Mouse (Mus musculus): ENCODE results near the gene Slc25a35.
"Not testable (repeated sequence)": the region's sequence is repeated elsewhere in the genome, so short reads cannot be mapped to it uniquely, and the experiment has no call there.

The Slc25a35 gene

DNA sequence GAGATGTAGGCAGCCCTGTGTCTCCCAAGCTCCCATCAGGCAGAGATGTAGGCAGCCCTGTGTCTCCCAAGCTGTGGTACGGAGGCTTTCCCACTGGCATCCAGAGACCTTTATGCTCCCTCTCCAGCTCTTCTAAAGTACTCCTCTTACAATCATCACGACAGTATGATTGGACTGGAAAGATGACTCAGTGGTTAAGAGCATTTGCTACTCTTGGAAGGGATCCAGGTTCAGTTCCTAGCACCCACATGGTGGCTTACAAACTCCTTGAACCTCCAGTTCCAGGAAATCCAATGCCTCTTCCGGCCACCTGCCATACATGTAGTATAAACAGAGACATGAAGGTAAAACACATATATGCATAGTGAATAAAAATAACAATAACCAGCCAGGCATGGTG, 6.3 kb upstream of the Slc25a35 start:
- no peak for DNase-seq (ENCODE audit: low spot score in 2 of 2)

DNA sequence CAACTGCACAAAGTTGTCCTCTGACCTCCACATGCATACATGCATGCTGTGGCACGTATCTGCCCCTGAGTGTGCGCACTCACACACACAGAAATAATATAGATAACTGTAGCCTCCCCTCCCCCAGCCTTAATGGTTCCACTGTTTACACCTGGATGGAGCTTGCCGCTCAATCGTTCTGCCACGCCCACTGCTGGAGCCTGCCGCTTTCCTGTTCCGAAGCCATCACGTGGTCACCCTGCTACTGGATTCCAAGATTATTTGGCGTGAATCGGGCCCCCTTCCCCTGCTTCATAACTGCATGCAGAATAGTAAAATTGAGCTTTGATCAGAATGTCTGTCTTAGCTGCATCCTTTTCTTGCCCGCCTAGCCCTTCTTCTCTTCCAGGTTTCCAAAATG, 5.8 kb upstream of the Slc25a35 start:
- not testable (repeated sequence) for DNase-seq (ENCODE audit: low spot score in 2 of 2)

DNA sequence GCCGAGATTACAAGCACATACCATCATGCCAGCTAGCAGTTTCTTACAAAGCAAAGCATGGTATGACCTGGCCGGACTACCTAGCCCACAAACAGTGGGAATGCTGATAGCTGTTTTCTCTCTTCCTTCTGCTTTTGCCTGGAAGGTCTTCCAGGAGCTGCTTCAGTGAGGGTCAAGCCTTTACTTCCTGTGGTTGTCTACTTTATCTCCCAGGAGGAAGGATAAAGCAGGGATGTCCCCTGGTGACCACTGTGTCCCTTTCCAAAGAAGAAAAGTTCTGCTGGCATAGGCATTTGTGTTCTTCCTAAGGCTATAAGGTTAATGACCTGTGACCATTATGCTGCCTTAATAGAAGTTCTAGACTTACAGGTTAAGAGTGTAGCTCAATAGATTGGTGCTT, 4.5 kb upstream of the Slc25a35 start:
- no peak for DNase-seq (ENCODE audit: low spot score in 2 of 2)

DNA sequence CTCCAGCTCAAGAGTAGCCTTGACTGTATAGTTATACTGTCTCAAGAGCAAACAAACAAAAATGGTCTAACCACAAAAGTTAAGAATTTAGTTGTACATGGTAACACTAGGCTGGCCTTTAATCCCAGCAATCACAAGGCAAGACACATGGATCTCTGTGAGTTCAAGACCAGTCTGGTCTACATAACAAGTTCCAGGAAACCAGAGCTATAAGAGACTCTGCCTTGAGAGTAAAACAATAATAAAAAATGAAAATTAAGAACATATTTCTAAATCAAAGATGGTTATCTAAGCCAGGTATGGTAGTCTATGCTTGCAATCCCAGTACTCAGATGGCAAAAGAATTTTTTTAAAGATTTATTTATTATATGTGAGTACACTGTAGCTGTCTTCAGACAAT, 2.9 kb upstream of the Slc25a35 start:
- no peak for DNase-seq (ENCODE audit: low spot score in 2 of 2)

DNA sequence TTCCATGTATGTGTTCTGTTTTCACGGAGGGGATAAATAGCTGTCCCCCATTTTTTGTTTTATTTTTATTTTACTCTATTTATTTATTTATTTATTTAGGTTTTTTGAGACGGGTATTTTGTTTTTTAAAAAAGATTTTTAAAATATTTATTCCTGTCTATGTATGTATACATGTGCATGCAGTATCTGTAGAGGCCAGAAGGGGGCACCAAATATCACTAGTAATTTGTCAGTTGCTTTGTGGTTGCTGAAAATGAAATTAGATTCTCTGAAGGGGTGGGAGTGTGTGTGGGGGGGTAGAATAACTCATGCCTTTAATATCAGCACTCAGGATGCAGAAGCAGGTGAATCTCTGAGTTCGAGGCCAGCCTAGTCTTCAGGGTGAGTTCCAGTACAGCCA, 2.1 kb upstream of the Slc25a35 start:
- peak in 1 of 2 experiments; percentile 33 for DNase-seq (ENCODE audit: low spot score in 2 of 2)

DNA sequence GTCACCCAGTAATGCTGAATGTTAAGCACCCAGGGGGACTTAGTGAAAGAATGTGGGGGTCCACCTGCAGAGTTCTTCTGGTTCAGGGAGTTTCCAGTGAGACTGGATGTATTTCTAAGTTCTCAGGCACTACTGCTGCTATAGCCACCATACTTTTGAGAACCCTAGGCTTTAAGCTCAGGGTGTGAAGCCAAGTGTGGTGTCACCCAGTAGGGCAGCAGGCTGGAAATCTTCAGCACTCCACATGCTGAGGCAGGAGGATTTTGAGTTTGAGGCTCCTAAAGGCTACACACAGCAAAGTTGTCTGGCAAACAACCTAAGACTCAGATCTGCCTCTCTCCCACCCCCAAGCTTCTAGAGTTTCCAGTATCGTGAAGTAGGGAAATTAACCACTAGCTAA, 1.4 kb upstream of the Slc25a35 start:
- no peak for DNase-seq (ENCODE audit: low spot score in 2 of 2)

DNA sequence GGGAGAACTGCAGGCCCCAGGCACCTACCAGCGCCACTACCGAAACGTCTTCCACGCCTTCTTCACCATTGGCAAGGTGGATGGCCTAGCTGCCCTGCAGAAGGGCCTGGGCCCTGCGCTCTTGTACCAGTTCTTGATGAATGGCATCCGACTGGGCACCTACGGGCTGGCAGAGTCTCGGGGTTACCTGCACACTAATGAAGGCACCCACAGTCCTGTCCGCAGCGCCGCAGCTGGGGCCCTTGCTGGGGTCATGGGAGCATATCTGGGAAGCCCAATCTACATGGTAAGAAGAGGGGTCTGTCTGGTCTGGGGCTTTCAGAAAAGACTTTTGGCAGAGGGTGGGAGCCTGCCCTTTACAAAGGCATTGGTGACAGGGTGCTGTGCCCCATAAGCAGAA, 821 bp downstream of the Slc25a35 start:
- no peak for DNase-seq (ENCODE audit: low spot score in 2 of 2)

DNA sequence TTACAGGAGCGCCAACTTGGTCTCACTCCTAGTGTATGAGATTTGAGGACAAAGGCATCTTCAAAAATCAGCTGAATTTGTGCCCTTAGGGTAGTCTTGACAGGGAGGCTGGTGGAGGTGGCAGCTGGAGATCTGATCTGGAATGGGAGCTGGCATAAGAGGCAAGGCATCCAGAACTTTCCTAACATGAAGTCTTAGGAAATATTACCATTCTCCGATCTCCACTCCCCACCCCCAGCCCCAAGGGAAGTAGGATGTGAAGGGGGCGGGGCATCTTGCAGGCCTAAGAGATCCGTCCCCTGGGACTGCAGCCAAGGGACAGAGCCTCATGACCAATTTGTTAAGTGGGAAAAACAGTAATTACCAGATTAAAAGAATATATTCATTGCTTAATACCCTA, 2.3 kb downstream of the Slc25a35 start:
- peak in 1 of 2 experiments; percentile 38 for DNase-seq (ENCODE audit: low spot score in 2 of 2)

DNA sequence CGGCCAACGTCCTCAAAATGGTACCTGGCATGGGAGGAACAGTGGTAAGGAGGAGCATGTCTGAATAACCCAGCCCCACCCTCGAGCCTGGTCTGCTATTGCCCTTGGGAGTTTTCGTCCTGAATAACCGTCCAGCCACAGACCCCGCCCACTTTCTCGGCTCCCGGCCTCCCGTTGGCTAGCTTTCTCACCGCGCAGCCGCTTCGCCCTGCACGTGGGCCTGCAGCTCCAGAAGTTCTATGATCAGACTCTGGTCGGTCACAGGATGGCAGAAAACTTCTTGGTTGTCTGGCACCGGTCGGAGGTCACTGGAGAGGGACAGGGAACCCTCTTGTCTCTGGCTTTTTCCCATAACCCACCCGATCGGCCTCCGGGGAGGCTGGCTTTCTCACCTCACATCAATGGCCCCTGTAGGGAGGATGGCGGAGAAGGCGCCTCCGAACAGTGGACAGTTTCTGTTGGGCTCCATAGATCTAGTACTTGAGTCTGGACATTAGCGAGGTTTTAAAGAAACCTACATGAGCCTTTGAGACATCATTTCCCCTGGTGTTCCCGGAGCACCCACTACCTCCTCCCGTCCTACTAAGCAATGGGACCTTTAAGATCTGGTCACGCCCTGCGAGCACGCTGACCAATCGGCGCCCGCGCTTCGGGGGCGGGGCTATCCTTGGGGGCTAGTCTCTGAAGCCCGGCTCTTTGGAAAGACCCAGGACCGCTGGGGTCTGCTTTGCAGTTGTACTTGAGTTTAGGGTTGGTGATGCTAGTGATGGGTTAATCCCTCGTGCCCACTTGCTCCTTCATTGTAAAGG, 5.5 kb downstream of the Slc25a35 start:
- DNase-seq (ENCODE audit: low spot score in 2 of 2) = peak; percentile 73 to 87

DNA sequence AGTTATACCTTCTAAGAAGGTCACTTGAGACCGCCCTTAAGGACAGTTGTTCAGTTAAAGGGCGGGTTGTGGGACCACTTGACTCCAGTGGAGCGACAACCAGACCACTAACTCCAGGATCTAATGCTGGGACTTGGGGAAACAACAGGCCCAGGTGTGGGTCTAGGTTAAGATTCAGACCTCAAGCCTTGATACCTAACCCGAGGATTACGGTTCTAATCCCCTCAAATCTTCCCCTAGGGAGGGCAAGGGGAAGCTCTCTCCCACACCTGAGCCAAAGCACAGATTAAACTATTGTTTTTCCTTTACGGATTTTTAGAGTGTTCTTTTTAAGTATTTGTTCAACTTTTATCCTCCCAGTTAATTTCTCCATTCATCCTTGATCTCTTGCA, 6.1 kb downstream of the Slc25a35 start:
- no peak for DNase-seq (ENCODE audit: low spot score in 2 of 2)

DNA sequence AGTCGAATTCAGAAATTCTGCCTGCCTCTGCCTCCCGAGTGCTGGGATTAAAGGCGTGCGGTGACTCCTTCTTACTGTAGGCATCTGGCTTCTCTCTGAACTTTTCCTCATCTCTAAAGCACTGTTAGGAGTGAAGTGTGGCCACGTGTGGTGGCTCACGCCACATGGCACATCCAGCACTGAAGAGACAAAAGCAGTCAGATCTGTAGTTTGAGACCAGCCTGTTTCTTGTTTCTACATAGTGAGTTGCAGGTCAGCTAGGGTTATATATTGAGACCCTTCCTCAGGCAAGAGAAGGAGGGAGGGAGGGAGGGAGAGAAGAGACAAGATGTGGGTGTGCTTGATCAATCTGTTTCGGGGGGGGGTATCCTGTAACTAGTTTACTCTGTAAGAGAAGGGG, 7.2 kb downstream of the Slc25a35 start, which contains the start of gene Rangrf:
Rangrf (minus strand) TSS at position 101 of the 400 bp plus-strand sequence.
- DNase-seq (ENCODE audit: low spot score in 2 of 2) = no peak

DNA sequence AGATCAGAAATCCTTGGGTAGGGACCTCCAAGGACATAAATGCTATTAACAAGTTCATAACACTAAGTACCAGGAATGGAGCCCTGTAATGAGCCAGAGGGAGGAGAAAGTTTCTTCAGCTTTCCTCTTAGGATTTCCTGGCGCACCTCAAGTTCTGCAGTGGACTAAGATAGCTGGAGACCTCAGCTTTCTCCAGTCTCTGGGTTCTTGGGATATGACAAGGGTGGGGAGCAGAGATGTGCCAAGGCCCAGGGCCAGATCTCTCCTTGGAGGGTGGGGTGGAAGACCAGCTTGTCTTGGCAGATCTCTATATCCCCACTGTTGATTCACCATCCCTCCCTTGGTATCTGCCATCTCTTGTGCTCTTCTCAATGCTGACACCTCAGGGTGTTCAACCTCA, 7.7 kb downstream of the Slc25a35 start:
- DNase-seq (ENCODE audit: low spot score in 2 of 2) = no peak

DNA sequence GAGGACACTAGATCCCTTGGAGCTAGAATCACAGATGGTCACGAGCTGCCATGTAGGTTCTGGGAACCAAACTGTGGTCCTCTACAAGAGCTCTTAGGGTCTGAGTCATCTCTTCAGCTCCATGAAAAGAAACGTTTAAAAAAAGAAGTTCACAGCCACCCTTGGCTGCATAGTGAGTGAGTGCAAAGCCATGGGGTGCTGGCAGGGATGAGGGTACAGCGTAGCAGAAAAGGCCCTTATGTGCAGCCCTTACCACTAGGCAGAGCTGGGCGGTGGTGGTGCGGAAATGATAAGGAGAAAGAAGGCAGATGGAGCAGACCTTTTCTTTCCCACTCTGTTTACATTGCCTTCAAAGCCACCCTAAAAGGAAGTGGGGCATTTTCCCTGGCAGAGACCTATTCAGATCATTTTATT, 11.4 kb downstream of the Slc25a35 start:
- DNase-seq (ENCODE audit: low spot score in 2 of 2) = no peak

DNA sequence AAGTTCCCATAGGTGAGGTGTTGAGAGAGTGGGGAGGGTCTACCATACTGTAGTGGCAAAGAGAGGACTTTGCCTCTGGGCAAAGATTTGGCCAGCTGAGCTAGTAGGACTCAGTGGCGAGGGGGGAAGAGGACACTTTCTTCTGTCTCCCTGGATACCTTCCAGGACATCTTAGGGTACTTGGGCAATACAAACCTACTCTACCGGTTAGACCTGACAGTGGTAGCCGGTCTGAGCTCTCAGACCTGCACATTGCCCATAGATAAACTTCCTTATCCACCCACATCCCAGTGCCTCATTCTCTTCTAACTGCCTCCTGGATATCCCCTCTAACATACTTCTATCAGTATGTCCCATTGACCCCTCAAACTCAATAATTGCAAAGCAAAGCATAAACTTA, 13.0 kb downstream of the Slc25a35 start:
- DNase-seq (ENCODE audit: low spot score in 2 of 2) = peak in 1 of 2 experiments; percentile 33

DNA sequence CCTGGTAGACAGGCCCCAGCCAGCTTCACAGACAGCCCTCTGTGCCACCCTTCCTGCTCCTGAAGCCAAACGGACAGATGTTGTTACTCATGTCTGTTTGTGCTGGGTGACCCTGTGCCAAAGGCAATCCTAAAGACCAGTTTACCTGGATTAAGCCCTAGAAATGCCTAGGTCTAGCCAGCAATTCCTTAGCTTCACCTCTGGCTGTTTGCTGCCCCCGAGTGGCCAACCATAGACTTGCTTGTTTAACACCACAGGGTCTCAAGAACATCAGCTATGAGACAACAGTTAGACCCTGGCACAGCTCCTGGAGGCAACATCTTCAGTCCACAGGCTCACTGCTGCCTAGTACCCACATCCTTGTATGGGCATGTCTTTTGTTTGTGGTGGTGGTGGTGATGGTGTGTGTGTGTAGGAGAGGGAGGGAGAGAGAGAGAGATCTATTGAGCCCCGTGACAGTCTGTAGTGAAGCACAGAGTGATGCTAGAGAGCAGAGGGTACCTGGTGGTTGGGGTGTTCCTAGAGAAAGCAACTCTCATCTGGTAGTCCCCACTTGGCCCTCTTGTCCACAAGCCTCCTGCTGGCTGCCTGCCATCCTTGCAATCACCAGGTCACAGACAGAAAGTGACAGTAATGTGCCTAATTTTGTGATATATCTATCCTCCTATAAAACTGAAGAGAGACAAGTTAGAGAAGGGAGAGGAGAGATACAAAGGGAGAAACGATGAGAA, 14.9 kb downstream of the Slc25a35 start:
- peak; percentile 70 to 75 for DNase-seq (ENCODE audit: low spot score in 2 of 2)

DNA sequence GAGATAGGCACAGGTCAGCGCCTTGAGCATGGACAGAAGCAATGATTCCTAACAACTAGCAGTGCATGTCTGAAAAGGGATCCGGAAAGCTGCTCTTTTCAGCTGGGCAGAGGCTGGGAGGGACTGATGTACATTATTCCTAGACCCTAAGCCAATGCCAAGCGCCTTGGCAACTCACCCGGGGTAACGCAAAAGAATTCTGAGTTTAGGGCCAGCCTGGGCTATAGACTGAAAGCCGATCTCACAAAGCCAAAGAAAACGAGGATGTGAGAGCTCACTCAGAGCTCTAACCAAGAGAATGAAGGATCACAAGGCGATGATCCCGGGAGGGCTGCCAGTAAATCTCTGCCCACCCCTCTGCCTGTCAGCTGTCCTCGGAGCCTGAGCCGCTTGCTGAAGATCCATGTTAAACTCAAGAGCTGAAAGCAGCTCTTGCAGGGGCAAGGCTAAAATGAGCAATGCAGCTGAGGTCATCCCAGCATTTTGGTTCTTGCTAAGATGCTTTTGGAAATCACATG, 19.5 kb downstream of the Slc25a35 start:
- no peak for DNase-seq (ENCODE audit: low spot score in 2 of 2)

DNA sequence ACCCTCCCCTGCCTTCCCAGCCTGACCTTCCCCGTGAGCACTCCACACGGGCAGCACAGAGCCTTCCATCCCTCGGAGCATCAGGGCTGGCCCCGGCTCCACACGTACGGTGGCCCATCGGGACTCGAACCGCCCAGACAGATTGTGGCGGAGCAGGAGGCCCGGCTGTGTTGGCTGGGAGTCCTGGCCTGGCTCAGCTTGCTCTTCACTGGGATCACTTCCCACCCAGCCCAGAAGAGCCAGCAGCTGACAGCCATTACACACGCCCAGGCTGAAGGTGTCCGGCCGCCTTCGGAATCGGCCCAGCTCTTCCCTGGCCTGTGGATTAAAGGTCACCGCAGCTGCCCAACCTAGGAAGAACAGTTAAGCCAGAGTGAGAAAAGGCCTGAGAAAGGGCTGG, 20.4 kb downstream of the Slc25a35 start:
- peak in 1 of 2 experiments; percentile 58 for DNase-seq (ENCODE audit: low spot score in 2 of 2)

DNA sequence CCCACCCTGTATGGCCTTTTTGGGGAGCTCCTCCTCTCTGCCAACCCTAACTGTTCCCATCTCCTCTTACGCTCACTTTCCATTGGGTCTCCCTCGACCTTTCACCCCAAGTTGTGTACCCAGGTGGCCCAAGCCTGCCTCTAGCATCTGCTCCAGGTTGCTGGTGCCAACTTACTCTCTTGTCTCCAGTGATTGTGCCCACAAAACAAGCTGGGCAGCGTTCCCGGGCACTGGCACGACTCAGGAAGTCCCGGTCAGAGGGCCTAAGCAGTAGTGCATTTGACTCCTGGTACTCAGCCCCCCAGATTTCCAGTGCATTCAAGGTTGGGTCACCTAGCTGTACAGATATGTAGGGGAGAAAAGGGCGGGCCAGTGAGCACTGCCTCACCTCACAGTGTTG, 25.2 kb downstream of the Slc25a35 start:
- no peak for DNase-seq (ENCODE audit: low spot score in 2 of 2)

DNA sequence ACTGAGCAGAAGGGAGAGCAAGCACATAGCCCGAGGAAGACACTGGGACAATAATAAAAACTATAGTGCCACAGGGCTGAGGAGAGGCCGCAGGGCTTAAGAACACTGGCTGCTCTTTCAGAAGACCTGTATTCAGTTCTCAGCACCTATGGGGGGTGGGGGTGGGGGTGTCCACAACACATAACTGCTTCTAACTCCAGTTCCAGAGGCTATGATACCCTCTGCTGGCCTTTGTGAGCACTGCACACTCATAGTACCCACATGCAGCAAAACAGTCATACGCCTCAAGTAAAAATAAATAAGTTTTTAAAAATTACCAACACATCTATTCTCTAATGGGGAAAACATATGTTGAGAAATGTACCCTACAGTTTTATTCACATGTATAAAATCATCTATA, 26.4 kb downstream of the Slc25a35 start:
- DNase-seq (ENCODE audit: low spot score in 2 of 2) = no peak

DNA sequence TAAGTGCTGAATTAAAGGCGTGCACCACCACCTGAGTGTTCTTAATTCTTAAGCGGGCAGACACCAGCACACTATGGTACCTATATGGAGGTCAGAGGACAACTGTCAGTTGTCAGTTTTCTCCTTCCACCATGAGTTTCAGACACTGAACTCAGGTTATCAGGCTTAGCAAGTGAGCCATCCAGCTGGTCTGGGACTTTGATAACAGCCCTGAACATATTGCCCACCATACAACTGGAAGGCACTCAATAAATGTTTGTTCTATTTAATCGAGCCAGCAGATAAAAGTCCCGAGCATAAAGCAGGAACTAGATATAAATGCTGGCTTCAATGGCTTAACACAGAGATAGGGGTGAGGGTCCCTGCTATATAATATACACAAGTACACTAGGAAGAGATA, 29.1 kb downstream of the Slc25a35 start:
- DNase-seq (ENCODE audit: low spot score in 2 of 2) = no peak

DNA sequence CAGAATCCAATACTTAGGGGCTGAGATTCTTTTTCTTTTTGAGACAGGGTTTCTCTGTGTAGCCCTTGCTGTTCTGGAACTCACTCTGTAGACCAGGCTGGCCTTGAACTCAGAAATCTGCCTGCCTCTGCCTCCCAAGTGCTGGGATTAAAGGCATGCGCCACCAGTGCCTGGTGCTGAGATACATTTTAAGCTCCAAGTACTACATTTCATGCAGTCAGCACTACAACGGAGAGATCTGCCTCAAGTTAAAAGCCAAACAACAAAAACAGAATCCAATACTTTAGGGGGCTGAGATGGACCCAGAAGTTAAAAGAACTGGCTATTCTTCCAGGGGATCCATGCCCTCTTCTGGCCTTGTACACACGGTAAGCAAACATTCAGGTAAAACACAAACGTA, 34.9 kb downstream of the Slc25a35 start:
- DNase-seq (ENCODE audit: low spot score in 2 of 2) = not testable (repeated sequence)

DNA sequence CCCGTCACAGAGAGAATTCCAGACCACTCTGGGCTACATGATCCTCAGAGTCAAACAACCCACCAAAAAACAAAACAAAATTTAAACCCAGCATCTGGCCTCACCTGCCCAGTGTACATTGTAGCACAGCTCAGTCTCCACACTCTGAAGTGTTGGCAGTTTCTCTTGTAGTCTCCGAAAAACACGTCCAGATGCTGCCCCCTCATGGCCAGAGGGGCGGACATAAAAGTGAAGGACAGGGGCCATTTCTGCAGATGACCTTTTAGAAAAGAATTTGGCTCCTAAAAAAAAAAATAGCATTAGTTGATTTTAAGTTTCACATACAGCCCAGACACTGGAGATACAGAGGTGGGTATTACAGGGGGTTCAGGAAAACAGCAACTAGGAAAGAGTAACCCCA, 35.7 kb downstream of the Slc25a35 start:
- DNase-seq (ENCODE audit: low spot score in 2 of 2) = no peak

DNA sequence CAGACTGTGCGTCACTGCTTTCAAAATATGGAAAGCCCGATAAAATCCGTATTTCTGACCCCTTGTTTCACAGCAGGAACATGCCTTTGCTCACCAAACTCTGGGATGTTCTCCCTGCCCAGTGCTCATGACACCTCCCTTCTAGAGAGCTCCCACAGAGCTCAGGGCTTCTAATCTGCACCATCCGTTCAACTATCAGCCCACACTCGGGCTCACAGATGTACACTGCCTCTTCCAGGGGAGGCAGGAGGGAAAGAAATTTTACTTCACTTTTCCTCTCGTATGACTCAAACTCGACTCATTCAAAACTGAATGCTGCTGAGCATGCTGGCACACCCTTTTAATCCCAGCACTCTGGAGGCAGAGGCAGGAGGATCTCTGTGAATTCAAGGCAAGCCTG, 37.3 kb downstream of the Slc25a35 start:
- no peak for DNase-seq (ENCODE audit: low spot score in 2 of 2)

Data from urinary bladder, postnatal 36 days (tissue).